Mouse (Mus musculus): ENCODE data around the gene Dnttip1. TPM values are rescaled to one million over a fixed set of nuclear protein-coding genes. Genes with fewer than 3 reads are reported as not detected.
"Not testable (repeated sequence)": the region's sequence is repeated elsewhere in the genome, so short reads cannot be mapped to it uniquely, and the experiment has no call there.

Gene Dnttip1
- polyA plus RNA-seq, 1 experiment from 2014 or later, result 56.9 TPM

DNA sequence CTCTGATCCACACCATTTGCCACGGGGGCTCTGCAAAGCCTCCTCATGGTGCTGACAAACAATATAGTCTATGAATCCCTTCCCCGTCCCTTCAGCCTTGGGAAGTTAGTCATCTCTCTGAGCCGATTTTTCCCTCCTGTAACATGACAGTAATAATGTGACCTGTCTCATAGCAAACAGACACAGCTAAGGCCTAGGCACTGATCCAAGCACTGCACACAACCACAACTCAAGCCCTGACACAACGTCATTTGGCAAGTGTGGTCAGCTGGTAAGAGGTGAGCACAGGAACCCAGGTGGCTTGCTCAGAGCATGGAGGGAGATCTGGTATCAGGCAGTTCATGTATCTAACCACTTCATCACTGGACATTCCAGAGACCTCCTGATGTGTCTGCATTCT is 50.1 kb downstream of the Dnttip1 start:
- ATAC-seq, result no peak
- no peaks in the 10 kb centered on the region for H3K9me3 ChIP-seq (replicated peaks)
- H3K27ac ChIP-seq, result no peak overlapping the region
- peaks cover 10% of the 10 kb centered on the region; the same call in 1 of the 2 replicates for H3K4me1 ChIP-seq
- H3K4me2 ChIP-seq, result no peak overlapping the region
- no peaks in the 10 kb centered on the region for H3K27me3 ChIP-seq (replicated peaks)
- H3K36me3 ChIP-seq, result peaks cover 93% of the 10 kb centered on the region
- 78% methylated on average over 4 of the region's 4 CpGs for WGBS (ENCODE audit: insufficient replicate concordance)
- H3K9ac ChIP-seq, result no peak overlapping the region
- H3K4me3 ChIP-seq, result no peak overlapping the region

DNA sequence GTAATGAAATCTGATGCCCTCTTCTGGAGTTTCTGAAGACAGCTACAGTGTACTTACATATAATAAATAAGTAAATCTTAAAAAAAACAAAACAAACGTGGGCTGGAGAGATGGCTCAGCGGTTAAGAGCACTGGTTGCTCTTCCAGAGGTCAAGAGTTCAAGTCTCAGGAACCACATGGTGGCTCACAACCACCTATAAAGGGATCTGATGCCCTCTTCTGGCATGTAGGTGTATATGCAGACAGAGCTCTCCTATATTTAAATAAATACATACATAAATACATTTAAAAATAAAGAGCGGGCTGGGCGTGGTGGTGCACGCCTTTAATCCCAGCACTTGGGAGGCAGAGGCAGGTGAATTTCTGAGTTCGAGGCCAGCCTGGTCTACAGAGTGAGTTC is 52.8 kb downstream of the Dnttip1 start:
- Histone ChIP-seq H3K36me3 (peaks cover 88% of the 10 kb centered on the region), H3K4me1 (peaks cover 14% of the 10 kb centered on the region)
- 73% methylated on average over 6 of the region's 6 CpGs for WGBS (ENCODE audit: insufficient replicate concordance)
- not testable (repeated sequence) for H3K4me3 ChIP-seq; H3K27ac ChIP-seq; H3K9me3 ChIP-seq (replicated peaks); H3K9ac ChIP-seq; ATAC-seq; H3K4me2 ChIP-seq; H3K27me3 ChIP-seq (replicated peaks)

DNA sequence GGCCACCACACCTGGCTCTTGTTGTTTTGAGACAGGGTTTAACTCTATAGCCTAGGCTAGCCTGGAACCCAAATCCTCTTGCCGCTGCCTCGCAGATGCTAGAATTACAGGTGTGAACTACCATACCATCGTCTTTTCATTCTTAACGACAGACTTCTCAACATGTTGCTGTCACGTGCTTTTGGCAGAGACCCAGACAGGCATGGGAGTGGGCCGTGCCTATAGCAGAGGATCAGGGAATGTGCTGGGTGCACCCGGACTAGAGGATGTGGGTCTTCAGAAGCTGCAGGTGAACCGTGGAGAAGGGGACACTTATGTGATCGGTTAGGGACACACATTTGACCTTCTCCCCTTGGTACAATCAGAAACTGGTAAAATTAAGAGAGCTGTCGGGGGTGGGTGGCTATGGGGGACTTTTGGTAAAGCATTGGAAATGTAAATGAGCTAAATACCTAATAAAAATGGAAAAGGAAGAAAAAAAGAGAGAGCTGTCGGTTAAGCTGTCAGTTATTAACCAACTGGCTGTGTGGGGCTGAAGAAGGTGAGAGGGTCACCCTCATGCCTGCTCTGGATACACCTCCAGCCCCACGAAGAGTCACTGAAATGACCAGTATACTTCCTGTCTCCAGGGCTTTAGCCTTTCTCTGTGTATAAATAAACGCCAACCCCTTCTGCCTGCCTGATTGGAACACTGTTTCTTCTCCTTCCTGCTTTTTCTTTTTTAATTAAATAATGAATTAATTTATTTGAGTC is 54.6 kb downstream of the Dnttip1 start:
- peaks cover 74% of the 10 kb centered on the region for H3K36me3 ChIP-seq
- H3K27ac ChIP-seq, result no peak overlapping the region
- H3K9ac ChIP-seq, result no peak overlapping the region
- no peak for ATAC-seq
- 83% methylated on average over 13 of the region's 13 CpGs for WGBS (ENCODE audit: insufficient replicate concordance)
- H3K4me2 ChIP-seq, result no peak overlapping the region
- H3K4me3 ChIP-seq, result no peak overlapping the region
- H3K4me1 ChIP-seq, result peaks cover 18% of the 10 kb centered on the region
- no peaks in the 10 kb centered on the region for H3K27me3 ChIP-seq (replicated peaks)
- no peaks in the 10 kb centered on the region for H3K9me3 ChIP-seq (replicated peaks)

DNA sequence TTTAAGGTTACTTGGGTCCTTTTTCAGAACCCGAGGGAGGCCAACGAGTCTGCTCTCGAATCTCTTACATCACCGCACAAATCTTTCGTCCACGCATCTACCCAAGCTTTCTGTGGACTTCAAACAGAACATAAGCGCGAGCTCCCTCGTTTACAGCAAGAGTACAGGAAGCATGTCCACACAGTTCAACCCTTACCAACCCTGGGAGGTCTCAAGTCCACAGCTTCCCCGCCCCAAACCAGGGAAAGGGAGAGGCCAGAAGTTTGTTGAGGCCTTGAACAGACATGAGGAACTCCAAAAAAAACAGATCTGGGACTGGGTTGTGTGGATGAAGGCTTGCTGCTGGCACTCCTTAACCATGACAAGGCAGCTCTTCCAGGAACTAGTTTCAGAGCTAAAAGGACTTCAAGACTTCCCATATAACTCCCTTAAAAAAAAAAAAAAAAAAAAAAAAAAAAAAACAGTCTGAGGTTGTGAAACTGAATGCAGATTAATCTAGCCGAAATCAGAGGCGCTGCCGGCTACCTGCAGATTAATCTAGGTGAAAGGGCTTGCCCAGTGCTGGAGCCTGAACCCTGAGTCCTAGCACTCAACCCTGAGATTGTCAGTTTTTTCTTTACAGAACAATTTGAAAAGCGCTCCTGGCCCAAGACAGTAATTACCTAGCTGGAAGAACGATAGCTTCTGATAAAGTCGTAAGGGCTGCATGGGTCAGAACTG is 57.6 kb downstream of the Dnttip1 start:
- no peak for ATAC-seq
- WGBS (ENCODE audit: insufficient replicate concordance), result 81% methylated on average over 16 of the region's 16 CpGs
- H3K4me3 ChIP-seq, result peak overlapping the region; percentile 71

DNA sequence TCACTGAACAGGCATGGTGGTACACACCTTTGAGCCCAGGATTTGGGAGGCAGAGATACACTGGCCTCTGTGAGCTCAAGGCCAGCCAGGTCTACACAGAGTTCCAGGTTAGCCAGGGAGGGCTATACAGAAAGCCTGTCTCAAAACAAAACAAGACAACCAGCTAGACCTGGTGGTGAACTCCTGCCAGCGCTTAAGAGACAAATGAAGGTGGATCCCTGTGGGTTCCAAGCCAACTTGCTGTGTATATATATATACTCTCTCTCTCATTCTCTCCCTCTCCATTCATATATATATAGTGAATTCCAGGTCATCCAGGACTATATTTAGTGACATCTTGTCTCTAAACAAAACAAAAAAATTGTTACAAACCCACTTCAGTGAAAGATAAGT is 58.1 kb downstream of the Dnttip1 start:
- Histone ChIP-seq H3K27ac (peak overlapping the region; percentile 77), H3K4me3 (peak overlapping the region; percentile 71), H3K36me3 (peaks cover 48% of the 10 kb centered on the region), H3K9me3 (replicated peaks) (no peaks in the 10 kb centered on the region), H3K4me2 (peak overlapping the region; percentile 92), H3K27me3 (replicated peaks) (no peaks in the 10 kb centered on the region), H3K4me1 (peaks cover 42% of the 10 kb centered on the region), H3K9ac (peak overlapping the region; percentile 85)
- 48% methylated on average over 1 of the region's 1 CpGs for WGBS (ENCODE audit: insufficient replicate concordance)
- ATAC-seq, result no peak

More for the DNA sequence above, 57.6 kb downstream of the Dnttip1 start:
- Histone ChIP-seq H3K36me3 (peaks cover 48% of the 10 kb centered on the region), H3K27ac (peak overlapping the region; percentile 77), H3K9ac (peak overlapping the region; percentile 85), H3K27me3 (replicated peaks) (no peaks in the 10 kb centered on the region), H3K4me1 (peaks cover 42% of the 10 kb centered on the region), H3K4me2 (peak overlapping the region; percentile 92), H3K9me3 (replicated peaks) (no peaks in the 10 kb centered on the region)

DNA sequence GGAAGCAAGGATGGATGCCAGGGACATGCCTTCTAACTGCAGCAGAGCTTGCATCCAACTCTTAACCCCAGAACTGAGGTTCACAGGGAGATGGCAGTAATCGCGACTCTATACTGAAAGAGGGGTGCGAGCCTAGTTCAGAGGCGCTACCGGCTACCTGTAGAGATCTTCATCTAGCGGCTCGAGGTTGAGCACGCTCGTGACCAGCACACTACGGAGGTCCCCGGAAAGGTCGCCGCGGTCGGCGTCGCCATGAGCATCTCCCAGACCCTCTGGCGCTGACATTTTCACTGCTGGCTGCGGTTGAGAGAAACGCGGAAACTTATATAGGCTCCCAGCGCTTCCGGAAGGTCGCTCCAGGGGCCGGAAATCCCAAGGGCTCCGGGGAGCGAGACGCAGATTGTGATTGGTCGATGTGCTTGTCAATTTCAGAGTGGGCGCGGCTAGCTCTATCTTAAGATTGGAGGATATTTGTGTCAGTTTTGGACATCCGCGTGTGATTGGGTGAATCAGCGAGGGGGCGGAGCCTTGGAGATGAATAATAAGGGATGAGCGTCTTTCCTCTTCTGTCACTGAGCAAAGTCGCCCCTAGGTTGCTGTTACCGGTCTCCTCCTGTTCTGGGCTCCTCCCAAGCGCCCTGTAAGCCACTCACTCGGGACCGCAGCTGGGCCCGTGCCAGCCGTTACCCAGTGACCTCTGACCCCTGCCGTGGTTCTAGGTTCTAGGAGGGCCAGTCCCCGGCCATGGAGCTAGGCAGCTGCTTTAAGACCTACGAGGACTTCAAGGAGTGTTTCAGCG is 58.9 kb downstream of the Dnttip1 start, which contains the start of the genes Acot8 and Zswim3:
Acot8 (minus strand) TSS at position 350 of the 799 bp plus-strand sequence.
Zswim3 (plus strand) TSS at position 566 of the 799 bp plus-strand sequence.
- ATAC-seq, result peak; percentile 92
- Histone ChIP-seq H3K9me3 (replicated peaks) (no peaks in the 10 kb centered on the region), H3K27me3 (replicated peaks) (no peaks in the 10 kb centered on the region), H3K9ac (peak within 1 kb of the TSS; percentile 85), H3K4me3 (peak within 1 kb of the TSS; percentile 71), H3K27ac (peak within 1 kb of the TSS; percentile 96), H3K36me3 (peaks cover 47% of the 10 kb centered on the region), H3K4me2 (peak within 1 kb of the TSS; percentile 92), H3K4me1 (peaks cover 42% of the 10 kb centered on the region)
- WGBS (ENCODE audit: insufficient replicate concordance), result under 1% methylated on average over 47 of the region's 47 CpGs

DNA sequence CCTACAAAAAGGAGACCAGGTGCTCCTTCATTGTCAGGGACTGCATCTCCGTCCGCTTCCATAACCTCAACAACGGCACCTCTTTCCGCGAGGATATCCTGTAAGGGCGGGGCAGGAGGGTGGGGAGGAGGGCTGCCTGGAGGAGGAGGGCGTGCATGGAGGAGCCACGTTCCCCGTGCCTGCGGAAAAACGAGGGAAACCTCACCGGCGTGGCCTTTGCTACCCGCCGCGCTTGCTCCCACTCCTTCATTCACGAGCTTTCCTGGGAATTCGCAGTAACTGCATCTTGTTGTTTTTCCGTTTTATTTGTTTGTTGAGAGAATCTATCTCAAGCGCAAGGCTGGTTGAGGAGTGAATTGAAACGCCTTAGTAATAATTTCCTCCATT is 59.5 kb downstream of the Dnttip1 start:
- H3K36me3 ChIP-seq, result peaks cover 47% of the 10 kb centered on the region
- H3K27me3 ChIP-seq (replicated peaks), result no peaks in the 10 kb centered on the region
- ATAC-seq, result peak; percentile 79
- H3K9ac ChIP-seq, result peak overlapping the region; percentile 85
- 1% methylated on average over 21 of the region's 21 CpGs for WGBS (ENCODE audit: insufficient replicate concordance)
- no peaks in the 10 kb centered on the region for H3K9me3 ChIP-seq (replicated peaks)
- peak overlapping the region; percentile 96 for H3K27ac ChIP-seq
- H3K4me3 ChIP-seq, result peak overlapping the region; percentile 71
- H3K4me1 ChIP-seq, result peaks cover 42% of the 10 kb centered on the region
- peak overlapping the region; percentile 92 for H3K4me2 ChIP-seq

DNA sequence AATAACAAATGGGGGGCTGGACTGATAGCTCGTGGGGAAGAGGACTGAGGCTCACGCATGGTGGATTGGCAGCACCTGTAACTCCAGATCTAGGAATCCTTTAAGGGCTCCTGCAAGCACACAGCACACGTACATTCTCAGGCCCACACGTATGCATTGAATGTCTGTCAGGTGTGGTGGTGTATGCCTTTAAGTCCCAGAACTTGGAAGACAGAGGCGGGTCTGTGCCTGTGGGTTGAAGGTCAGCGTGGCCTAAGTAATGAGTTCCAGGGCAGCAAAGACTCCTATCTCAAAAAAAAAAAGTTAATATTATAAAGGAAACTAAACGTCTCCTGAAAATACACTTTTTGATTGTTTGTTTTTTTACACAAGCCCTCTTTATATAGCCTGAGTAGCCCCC is 60.8 kb downstream of the Dnttip1 start:
- H3K9ac ChIP-seq, result peak overlapping the region; percentile 85; the same call in 1 of the 2 replicates
- H3K9me3 ChIP-seq (replicated peaks), result no peaks in the 10 kb centered on the region
- 66% methylated on average over 7 of the region's 7 CpGs for WGBS (ENCODE audit: insufficient replicate concordance)
- no peak overlapping the region; the same call in 1 of the 2 replicates for H3K4me3 ChIP-seq
- no peaks in the 10 kb centered on the region for H3K27me3 ChIP-seq (replicated peaks)
- H3K27ac ChIP-seq, result 0 out of 2 replicates have a peak overlapping the region, but pooled peaks have one; percentile 39
- H3K4me1 ChIP-seq, result peaks cover 42% of the 10 kb centered on the region
- no peak for ATAC-seq
- H3K4me2 ChIP-seq, result peak overlapping the region; percentile 92
- H3K36me3 ChIP-seq, result peaks cover 36% of the 10 kb centered on the region

DNA sequence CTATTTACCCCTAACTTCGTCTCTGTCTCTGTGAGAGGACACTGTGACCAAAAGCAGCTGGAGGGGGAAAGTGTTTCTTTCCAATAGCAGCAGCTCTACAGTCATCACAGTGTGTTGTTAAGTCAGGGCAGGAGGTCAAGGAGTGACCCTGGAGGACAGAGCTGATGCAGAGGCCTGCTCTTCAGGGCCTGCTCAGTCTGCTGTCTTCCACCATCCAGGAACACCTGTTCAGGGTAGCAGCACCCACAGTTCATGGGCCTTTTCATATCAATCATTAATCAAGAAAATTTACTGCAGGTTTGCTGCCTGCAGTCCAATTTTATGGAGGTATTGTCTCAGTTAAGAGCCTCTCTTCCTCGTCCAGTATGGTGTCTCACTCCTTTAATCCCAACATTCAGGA is 67.8 kb downstream of the Dnttip1 start:
- Histone ChIP-seq H3K4me1 (peaks cover 35% of the 10 kb centered on the region), H3K27ac (no peak overlapping the region), H3K9me3 (replicated peaks) (no peaks in the 10 kb centered on the region), H3K27me3 (replicated peaks) (no peaks in the 10 kb centered on the region), H3K4me3 (no peak overlapping the region), H3K4me2 (no peak overlapping the region), H3K9ac (0 out of 2 replicates have a peak overlapping the region, but pooled peaks have one; percentile 18), H3K36me3 (peaks cover 38% of the 10 kb centered on the region)
- WGBS (ENCODE audit: insufficient replicate concordance), result 68% methylated on average over 2 of the region's 2 CpGs
- ATAC-seq, result no peak

DNA sequence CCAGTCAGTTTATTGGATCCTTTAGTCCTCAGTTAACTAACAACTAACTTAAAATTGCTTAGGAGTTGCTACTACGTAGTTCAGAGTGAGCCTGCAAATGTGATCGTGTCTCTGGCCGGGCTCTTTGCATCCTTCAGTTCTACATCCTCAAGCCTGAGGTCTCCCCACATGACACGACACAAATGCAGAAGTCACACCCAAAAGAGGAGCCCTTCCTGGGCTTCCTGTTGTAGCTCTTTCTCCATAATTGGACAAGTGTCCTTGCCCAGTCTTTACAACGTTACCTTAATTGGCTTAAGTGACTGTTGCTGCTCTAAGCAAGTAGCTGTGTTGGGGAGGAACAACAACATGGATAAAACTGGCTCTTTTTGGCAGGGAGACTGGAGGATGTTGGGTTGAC is 69.6 kb downstream of the Dnttip1 start:
- peak; percentile 45; the same call in 1 of the 2 replicates for ATAC-seq
- Histone ChIP-seq H3K4me2 (peak overlapping the region; percentile 32), H3K36me3 (peaks cover 28% of the 10 kb centered on the region), H3K4me1 (peaks cover 35% of the 10 kb centered on the region), H3K27me3 (replicated peaks) (no peaks in the 10 kb centered on the region), H3K27ac (peak overlapping the region; percentile 62), H3K4me3 (no peak overlapping the region), H3K9me3 (replicated peaks) (no peaks in the 10 kb centered on the region), H3K9ac (no peak overlapping the region)
- WGBS (ENCODE audit: insufficient replicate concordance), result 59% methylated on average over 5 of the region's 5 CpGs

DNA sequence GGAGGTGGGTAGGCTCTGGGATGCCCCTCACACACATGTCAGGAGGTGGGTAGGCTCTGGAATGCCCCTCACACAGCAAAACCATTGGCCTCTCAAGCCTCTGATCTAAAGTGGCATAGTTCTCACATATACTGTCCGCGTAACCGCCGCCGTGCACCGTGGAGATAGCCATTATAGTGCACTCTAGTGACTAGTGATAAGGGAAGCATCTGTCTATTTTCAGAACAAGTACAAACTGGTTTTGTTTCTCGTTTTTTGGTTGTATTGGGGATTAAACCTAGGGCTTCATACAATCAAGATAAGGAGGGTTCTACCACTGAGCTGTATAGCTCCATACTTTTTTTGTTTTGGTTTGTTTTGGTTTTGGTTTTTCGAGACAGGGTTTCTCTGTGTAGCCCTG is 70.0 kb downstream of the Dnttip1 start:
- H3K4me3 ChIP-seq, result no peak overlapping the region
- ATAC-seq, result peak; percentile 80
- no peaks in the 10 kb centered on the region for H3K27me3 ChIP-seq (replicated peaks)
- peaks cover 30% of the 10 kb centered on the region for H3K36me3 ChIP-seq
- H3K4me1 ChIP-seq, result peaks cover 35% of the 10 kb centered on the region
- H3K9ac ChIP-seq, result 0 out of 2 replicates have a peak overlapping the region, but pooled peaks have one; percentile 17
- 52% methylated on average over 8 of the region's 8 CpGs for WGBS (ENCODE audit: insufficient replicate concordance)
- H3K9me3 ChIP-seq (replicated peaks), result no peaks in the 10 kb centered on the region
- peak overlapping the region; percentile 62 for H3K27ac ChIP-seq
- H3K4me2 ChIP-seq, result peak overlapping the region; percentile 32
